Mouse (Mus musculus): ENCODE results near the gene Scd2. TPM values are rescaled to one million over a fixed set of nuclear protein-coding genes. Genes with fewer than 3 reads are reported as not detected.

The Scd2 gene
- polyA plus RNA-seq, 1 experiment from 2014 or later = 29.5 TPM

- Histone ChIP-seq H3K4me1 (replicated peaks; ENCODE audit: control insufficient read depth, insufficient read depth) (no peaks in the 10 kb centered on the region), H3K4me2 (replicated peaks; ENCODE audit: low read depth) (no peak overlapping the region), H3K9ac (ENCODE audit: low read length) (no peak overlapping the region), H3K36me3 (ENCODE audit: control insufficient read depth, insufficient read depth, low read length) (no peaks in the 10 kb centered on the region), H3K27ac (replicated peaks) (no peak overlapping the region), H3K27me3 (ENCODE audit: control insufficient read depth, insufficient read depth, low read length) (no peaks in the 10 kb centered on the region), H3K9me3 (ENCODE audit: control insufficient read depth, low read length) (no peaks in the 10 kb centered on the region), H3K4me3 (ENCODE audit: low read depth, low read length) (no peak overlapping the region)
- no peak for DNase-seq (ENCODE audit: low spot score)
- TF ChIP-seq CTCF (IDR thresholded peaks at IDR 0.05; ENCODE audit: low read depth) (peak; percentile 33), EP300 (optimal IDR thresholded peaks at IDR 0.05) (no peak)
- WGBS = 77% methylated on average over 5 of the region's 5 CpGs
- ATAC-seq (ENCODE audit: low FRiP score, low TSS enrichment) = no peak
Observed at GRCm38 (mm10) chr19:44260487-44260886, 33.0 kb upstream of the Scd2 start.

GRCm38 (mm10) chr19:44261774-44262173, 31.7 kb upstream of the Scd2 start:
- no peaks in the 10 kb centered on the region for H3K9me3 ChIP-seq (ENCODE audit: control insufficient read depth, low read length)
- WGBS = 81% methylated on average over 7 of the region's 7 CpGs
- ATAC-seq (ENCODE audit: low FRiP score, low TSS enrichment) = no peak

DNA sequence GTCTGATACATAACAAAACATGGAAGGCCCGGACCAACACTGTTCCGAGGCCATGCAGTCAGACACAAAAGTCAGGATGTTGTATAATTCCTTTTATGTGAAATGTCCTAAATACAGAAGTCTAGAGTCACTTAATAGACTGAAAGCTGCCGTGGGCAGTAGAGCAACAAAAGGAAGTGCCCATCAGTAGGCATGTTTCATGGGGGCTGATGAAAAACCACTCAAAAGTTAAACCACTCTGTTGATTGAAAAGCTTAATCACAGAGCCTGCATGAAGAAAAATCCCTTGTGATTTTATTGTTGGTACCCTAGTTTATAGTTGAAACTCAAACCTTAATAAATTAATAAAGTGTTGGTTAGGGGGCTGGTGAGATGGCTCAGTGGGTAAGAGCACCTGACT, 29.9 kb upstream of the Scd2 start:
- ATAC-seq (ENCODE audit: low FRiP score, low TSS enrichment) = no peak

More at GRCm38 (mm10) chr19:44261774-44262173, 31.7 kb upstream of the Scd2 start:
- Histone ChIP-seq H3K36me3 (ENCODE audit: control insufficient read depth, insufficient read depth, low read length) (no peaks in the 10 kb centered on the region), H3K4me1 (replicated peaks; ENCODE audit: control insufficient read depth, insufficient read depth) (no peaks in the 10 kb centered on the region), H3K27ac (replicated peaks) (no peak overlapping the region), H3K9ac (ENCODE audit: low read length) (no peak overlapping the region), H3K4me2 (replicated peaks; ENCODE audit: low read depth) (no peak overlapping the region), H3K27me3 (ENCODE audit: control insufficient read depth, insufficient read depth, low read length) (no peaks in the 10 kb centered on the region), H3K4me3 (ENCODE audit: low read depth, low read length) (no peak overlapping the region)
- no peak for TF ChIP-seq CTCF (IDR thresholded peaks at IDR 0.05; ENCODE audit: low read depth)
- no peak for DNase-seq (ENCODE audit: low spot score)

DNA sequence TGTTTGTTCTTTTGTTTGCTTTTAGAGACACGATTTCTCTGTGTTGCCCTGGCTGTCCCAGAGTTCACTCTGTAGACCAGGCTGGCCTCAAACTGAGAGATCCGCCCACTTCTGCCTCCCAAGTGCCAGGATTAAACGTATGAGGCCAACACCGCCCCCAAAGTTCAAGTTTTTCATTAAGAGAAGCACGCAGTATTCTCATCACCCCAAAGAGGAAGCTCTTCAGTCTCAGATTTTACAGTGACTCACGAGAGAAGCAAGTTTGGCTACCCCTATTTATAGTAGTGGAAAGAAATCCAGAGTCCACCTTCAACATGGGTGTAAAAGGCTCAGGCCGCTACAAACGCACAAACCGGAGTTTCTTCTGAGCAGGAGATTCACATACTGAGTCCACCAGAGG, 29.2 kb upstream of the Scd2 start:
- DNase-seq (ENCODE audit: low spot score) (no peak), ATAC-seq (ENCODE audit: low FRiP score, low TSS enrichment) (no peak)
- 0 out of 2 replicates have a peak, but pooled peaks cover 3% of the 10 kb centered on the region for H3K4me1 ChIP-seq (replicated peaks; ENCODE audit: control insufficient read depth, insufficient read depth)
- H3K36me3 ChIP-seq (ENCODE audit: control insufficient read depth, insufficient read depth, low read length) = no peaks in the 10 kb centered on the region
- no peak overlapping the region for H3K4me3 ChIP-seq (ENCODE audit: low read depth, low read length)
- no peak overlapping the region for H3K9ac ChIP-seq (ENCODE audit: low read length)
- TF ChIP-seq CTCF (IDR thresholded peaks at IDR 0.05; ENCODE audit: low read depth) (no peak), EP300 (optimal IDR thresholded peaks at IDR 0.05) (no peak)
- no peak overlapping the region for H3K27ac ChIP-seq (replicated peaks)
- H3K4me2 ChIP-seq (replicated peaks; ENCODE audit: low read depth) = no peak overlapping the region
- 65% methylated on average over 9 of the region's 9 CpGs for WGBS
- H3K9me3 ChIP-seq (ENCODE audit: control insufficient read depth, low read length) = no peaks in the 10 kb centered on the region
- H3K27me3 ChIP-seq (ENCODE audit: control insufficient read depth, insufficient read depth, low read length) = no peaks in the 10 kb centered on the region

More for the DNA sequence above, 29.9 kb upstream of the Scd2 start:
- no peaks in the 10 kb centered on the region for H3K36me3 ChIP-seq (ENCODE audit: control insufficient read depth, insufficient read depth, low read length)
- H3K4me3 ChIP-seq (ENCODE audit: low read depth, low read length) = no peak overlapping the region
- H3K4me1 ChIP-seq (replicated peaks; ENCODE audit: control insufficient read depth, insufficient read depth) = 0 out of 2 replicates have a peak, but pooled peaks cover 3% of the 10 kb centered on the region
- H3K27ac ChIP-seq (replicated peaks) = no peak overlapping the region
- no peak for DNase-seq (ENCODE audit: low spot score)
- no peak overlapping the region for H3K4me2 ChIP-seq (replicated peaks; ENCODE audit: low read depth)
- H3K9ac ChIP-seq (ENCODE audit: low read length) = no peak overlapping the region
- WGBS = 82% methylated on average over 3 of the region's 3 CpGs
- TF ChIP-seq EP300 (optimal IDR thresholded peaks at IDR 0.05) = no peak
- TF ChIP-seq CTCF (IDR thresholded peaks at IDR 0.05; ENCODE audit: low read depth) = no peak
- H3K9me3 ChIP-seq (ENCODE audit: control insufficient read depth, low read length) = no peaks in the 10 kb centered on the region
- no peaks in the 10 kb centered on the region for H3K27me3 ChIP-seq (ENCODE audit: control insufficient read depth, insufficient read depth, low read length)

DNA sequence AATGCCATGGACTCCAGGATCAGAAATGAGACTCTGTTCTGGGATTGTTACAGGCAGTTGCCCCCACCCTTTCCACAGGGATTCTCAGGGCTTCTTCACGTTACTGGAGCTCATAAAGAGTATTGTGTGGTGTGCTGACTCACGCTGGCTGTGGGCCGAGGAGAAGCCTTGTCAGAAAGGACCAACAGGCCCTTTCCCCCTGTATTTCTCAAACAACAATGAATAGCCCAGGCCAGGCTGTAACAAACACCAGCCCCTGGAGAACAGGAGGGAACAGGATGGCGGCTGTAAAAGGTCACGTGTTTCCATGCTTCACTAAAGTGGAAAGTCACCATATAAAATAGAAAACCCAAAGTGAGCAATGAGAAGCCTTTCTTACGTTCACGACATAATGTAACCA, 28.2 kb upstream of the Scd2 start:
- ATAC-seq (ENCODE audit: low FRiP score, low TSS enrichment) = no peak
- no peak overlapping the region for H3K4me2 ChIP-seq (replicated peaks; ENCODE audit: low read depth)
- 59% methylated on average over 7 of the region's 7 CpGs for WGBS

DNA sequence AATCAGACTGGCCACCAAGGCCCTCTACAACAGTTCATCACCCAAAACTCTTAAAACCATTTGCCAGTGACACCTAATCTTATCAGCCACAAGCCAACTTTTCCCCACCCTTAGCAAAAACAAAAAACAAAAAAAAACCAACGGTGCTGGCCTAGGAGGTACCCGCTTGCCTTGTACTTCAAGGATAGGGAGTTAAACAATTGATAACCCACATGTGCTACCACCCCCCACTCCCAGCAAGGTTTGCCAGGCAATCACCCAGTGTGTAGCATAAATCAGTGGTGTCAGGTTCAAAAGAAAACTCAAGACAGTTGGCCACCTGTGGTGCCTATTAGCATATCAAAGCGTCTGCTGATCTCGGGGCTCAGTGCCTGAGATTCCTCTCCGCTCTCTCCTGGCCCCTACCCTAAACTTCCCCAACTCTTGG, 27.6 kb upstream of the Scd2 start:
- Histone ChIP-seq H3K9ac (ENCODE audit: low read length) (no peak overlapping the region), H3K9me3 (ENCODE audit: control insufficient read depth, low read length) (no peaks in the 10 kb centered on the region), H3K27ac (replicated peaks) (peak overlapping the region; percentile 97), H3K4me1 (replicated peaks; ENCODE audit: control insufficient read depth, insufficient read depth) (0 out of 2 replicates have a peak, but pooled peaks cover 3% of the 10 kb centered on the region), H3K4me3 (ENCODE audit: low read depth, low read length) (no peak overlapping the region), H3K27me3 (ENCODE audit: control insufficient read depth, insufficient read depth, low read length) (no peaks in the 10 kb centered on the region), H3K4me2 (replicated peaks; ENCODE audit: low read depth) (no peak overlapping the region), H3K36me3 (ENCODE audit: control insufficient read depth, insufficient read depth, low read length) (no peaks in the 10 kb centered on the region)
- DNase-seq (ENCODE audit: low spot score) (no peak), ATAC-seq (ENCODE audit: low FRiP score, low TSS enrichment) (no peak)
- TF ChIP-seq CTCF (IDR thresholded peaks at IDR 0.05; ENCODE audit: low read depth) (no peak), EP300 (optimal IDR thresholded peaks at IDR 0.05) (no peak)
- WGBS = 44% methylated on average over 5 of the region's 5 CpGs

More for the DNA sequence above, 28.2 kb upstream of the Scd2 start:
- no peak overlapping the region for H3K9ac ChIP-seq (ENCODE audit: low read length)
- no peaks in the 10 kb centered on the region for H3K9me3 ChIP-seq (ENCODE audit: control insufficient read depth, low read length)
- no peaks in the 10 kb centered on the region for H3K27me3 ChIP-seq (ENCODE audit: control insufficient read depth, insufficient read depth, low read length)
- 0 out of 2 replicates have a peak, but pooled peaks cover 3% of the 10 kb centered on the region for H3K4me1 ChIP-seq (replicated peaks; ENCODE audit: control insufficient read depth, insufficient read depth)
- TF ChIP-seq EP300 (optimal IDR thresholded peaks at IDR 0.05) (no peak), CTCF (IDR thresholded peaks at IDR 0.05; ENCODE audit: low read depth) (no peak)
- peak; percentile 41 for DNase-seq (ENCODE audit: low spot score)
- no peak overlapping the region for H3K4me3 ChIP-seq (ENCODE audit: low read depth, low read length)
- no peak overlapping the region for H3K27ac ChIP-seq (replicated peaks)
- no peaks in the 10 kb centered on the region for H3K36me3 ChIP-seq (ENCODE audit: control insufficient read depth, insufficient read depth, low read length)
